Mouse (Mus musculus): ENCODE data around the gene Gm21958. TPM values are rescaled to one million over a fixed set of nuclear protein-coding genes. Genes with fewer than 3 reads are reported as not detected.

Gm21958 gene
- polyA plus RNA-seq, 1 experiment from 2014 or later, result 1.7 TPM

- Histone ChIP-seq H3K4me2 (peak within 1 kb of the TSS; percentile 68), H3K27me3 (ENCODE audit: insufficient read depth, low read length) (no peaks in the 10 kb centered on the region), H3K36me3 (ENCODE audit: insufficient read depth) (peaks cover 40% of the 10 kb centered on the region), H3K4me3 (ENCODE audit: low read depth, low read length) (peak within 1 kb of the TSS; percentile 89), H3K27ac (ENCODE audit: low read depth) (peak within 1 kb of the TSS; percentile 99), H3K4me1 (ENCODE audit: insufficient read depth) (no peaks in the 10 kb centered on the region), H3K9ac (peak within 1 kb of the TSS; percentile 94), H3K9me3 (ENCODE audit: low read depth, low read length) (no peaks in the 10 kb centered on the region)
- ATAC-seq (ENCODE audit: insufficient read depth) (peak; percentile 92), DNase-seq (peak; percentile 88)
- peak; percentile 76 for TF ChIP-seq CTCF (IDR thresholded peaks at IDR 0.05; ENCODE audit: low read depth)
- under 1% methylated on average over 65 of the region's 65 CpGs for WGBS
These were observed 21.3 kb upstream of the Gm21958 start, which contains the start of the genes Exosc8 and Alg5 for GRCm38 (mm10) chr3:54735247-54736046. Exosc8 (minus strand) TSS chr3:54735393. Alg5 (plus strand) TSS chr3:54735539.

GRCm38 (mm10) chr3:54734411-54735246, 20.5 kb upstream of the Gm21958 start:
- Histone ChIP-seq H3K27me3 (ENCODE audit: insufficient read depth, low read length) (no peaks in the 10 kb centered on the region), H3K4me2 (peak overlapping the region; percentile 68), H3K9ac (peak overlapping the region; percentile 94), H3K9me3 (ENCODE audit: low read depth, low read length) (no peaks in the 10 kb centered on the region), H3K36me3 (ENCODE audit: insufficient read depth) (peaks cover 43% of the 10 kb centered on the region), H3K27ac (ENCODE audit: low read depth) (peak overlapping the region; percentile 99), H3K4me1 (ENCODE audit: insufficient read depth) (no peaks in the 10 kb centered on the region), H3K4me3 (ENCODE audit: low read depth, low read length) (peak overlapping the region; percentile 89)
- TF ChIP-seq CTCF (IDR thresholded peaks at IDR 0.05; ENCODE audit: low read depth), result no peak
- peak; percentile 94 for ATAC-seq (ENCODE audit: insufficient read depth)
- under 1% methylated on average over 83 of the region's 84 CpGs for WGBS
- peak; percentile 94 for DNase-seq

GRCm38 (mm10) chr3:54732371-54732770, 18.2 kb upstream of the Gm21958 start:
- H3K9me3 ChIP-seq (ENCODE audit: low read depth, low read length), result no peaks in the 10 kb centered on the region
- H3K27me3 ChIP-seq (ENCODE audit: insufficient read depth, low read length), result no peaks in the 10 kb centered on the region
- peaks cover 58% of the 10 kb centered on the region for H3K36me3 ChIP-seq (ENCODE audit: insufficient read depth)
- no peak overlapping the region for H3K9ac ChIP-seq
- no peak overlapping the region for H3K27ac ChIP-seq (ENCODE audit: low read depth)
- no peak for DNase-seq
- no peak for ATAC-seq (ENCODE audit: insufficient read depth)
- no peaks in the 10 kb centered on the region for H3K4me1 ChIP-seq (ENCODE audit: insufficient read depth)
- H3K4me2 ChIP-seq, result no peak overlapping the region
- H3K4me3 ChIP-seq (ENCODE audit: low read depth, low read length), result no peak overlapping the region
- WGBS, result 82% methylated on average over 4 of the region's 4 CpGs
- no peak for TF ChIP-seq CTCF (IDR thresholded peaks at IDR 0.05; ENCODE audit: low read depth)

GRCm38 (mm10) chr3:54731626-54732150, 17.5 kb upstream of the Gm21958 start:
- 64% methylated on average over 8 of the region's 8 CpGs for WGBS

GRCm38 (mm10) chr3:54728100-54728499, 13.9 kb upstream of the Gm21958 start:
- H3K36me3 ChIP-seq (ENCODE audit: insufficient read depth), result peaks cover 82% of the 10 kb centered on the region
- no peak for ATAC-seq (ENCODE audit: insufficient read depth)
- H3K27me3 ChIP-seq (ENCODE audit: insufficient read depth, low read length), result no peaks in the 10 kb centered on the region
- H3K9me3 ChIP-seq (ENCODE audit: low read depth, low read length), result no peaks in the 10 kb centered on the region
- 91% methylated on average over 6 of the region's 6 CpGs for WGBS
- H3K9ac ChIP-seq, result no peak overlapping the region
- no peak for TF ChIP-seq CTCF (IDR thresholded peaks at IDR 0.05; ENCODE audit: low read depth)
- H3K4me2 ChIP-seq, result no peak overlapping the region
- H3K27ac ChIP-seq (ENCODE audit: low read depth), result no peak overlapping the region
- no peaks in the 10 kb centered on the region for H3K4me1 ChIP-seq (ENCODE audit: insufficient read depth)
- H3K4me3 ChIP-seq (ENCODE audit: low read depth, low read length), result no peak overlapping the region
- no peak for DNase-seq

More at GRCm38 (mm10) chr3:54731626-54732150, 17.5 kb upstream of the Gm21958 start:
- DNase-seq (no peak), ATAC-seq (ENCODE audit: insufficient read depth) (no peak)
- Histone ChIP-seq H3K27me3 (ENCODE audit: insufficient read depth, low read length) (no peaks in the 10 kb centered on the region), H3K9me3 (ENCODE audit: low read depth, low read length) (no peaks in the 10 kb centered on the region), H3K27ac (ENCODE audit: low read depth) (no peak overlapping the region), H3K4me1 (ENCODE audit: insufficient read depth) (no peaks in the 10 kb centered on the region), H3K4me2 (no peak overlapping the region), H3K9ac (no peak overlapping the region), H3K36me3 (ENCODE audit: insufficient read depth) (peaks cover 64% of the 10 kb centered on the region), H3K4me3 (ENCODE audit: low read depth, low read length) (no peak overlapping the region)
- TF ChIP-seq CTCF (IDR thresholded peaks at IDR 0.05; ENCODE audit: low read depth), result no peak

GRCm38 (mm10) chr3:54727588-54727987, 13.4 kb upstream of the Gm21958 start:
- no peak for TF ChIP-seq CTCF (IDR thresholded peaks at IDR 0.05; ENCODE audit: low read depth)
- Histone ChIP-seq H3K4me2 (no peak overlapping the region), H3K4me1 (ENCODE audit: insufficient read depth) (no peaks in the 10 kb centered on the region), H3K4me3 (ENCODE audit: low read depth, low read length) (no peak overlapping the region), H3K9ac (no peak overlapping the region), H3K9me3 (ENCODE audit: low read depth, low read length) (no peaks in the 10 kb centered on the region), H3K27ac (ENCODE audit: low read depth) (no peak overlapping the region), H3K27me3 (ENCODE audit: insufficient read depth, low read length) (no peaks in the 10 kb centered on the region), H3K36me3 (ENCODE audit: insufficient read depth) (peaks cover 83% of the 10 kb centered on the region)
- 94% methylated on average over 2 of the region's 2 CpGs for WGBS
- ATAC-seq (ENCODE audit: insufficient read depth), result no peak
- DNase-seq, result no peak
